Mouse (Mus musculus): ENCODE results near the gene Gab1. TPM values are rescaled to one million over a fixed set of nuclear protein-coding genes. Genes with fewer than 3 reads are reported as not detected.

Gene Gab1
- total RNA-seq, 2 experiments from 2014 or later: 8.2 to 9.9 TPM

DNA sequence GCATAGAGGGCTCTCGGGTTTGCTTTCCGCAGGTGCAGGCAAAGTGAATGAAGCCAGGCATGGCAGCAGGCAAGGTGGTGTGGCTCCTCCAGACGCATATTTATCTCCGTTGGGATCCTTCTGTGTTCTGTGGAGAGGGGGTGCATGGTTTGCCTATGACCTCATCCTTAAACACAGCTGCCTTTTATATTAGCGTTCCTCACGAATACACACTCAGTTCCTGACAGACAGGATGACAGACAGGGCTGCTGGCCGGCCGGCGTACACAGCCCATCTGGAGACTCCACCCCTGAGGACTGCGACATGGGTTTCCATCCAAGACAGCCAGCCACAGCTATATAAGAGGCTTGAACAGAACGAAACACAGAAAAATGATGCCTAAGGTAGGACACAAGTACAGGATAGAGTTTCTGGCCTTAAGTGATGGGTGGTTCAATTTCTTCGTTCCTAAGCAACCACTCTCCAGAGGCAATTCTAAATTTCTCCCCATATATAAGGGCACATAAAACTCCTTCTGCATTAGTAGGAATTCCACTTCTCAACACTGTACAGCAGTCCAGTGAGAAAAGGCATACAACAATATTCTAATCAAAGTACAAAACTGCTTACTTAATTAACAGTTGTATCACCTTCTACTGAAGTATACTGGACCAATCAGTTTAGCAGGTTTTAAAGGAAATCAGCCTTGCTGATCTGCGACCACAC lies 66.1 kb downstream of the Gab1 start:
- no peak for DNase-seq
- intact Hi-C loops (cut with DNase I): no loop called here

DNA sequence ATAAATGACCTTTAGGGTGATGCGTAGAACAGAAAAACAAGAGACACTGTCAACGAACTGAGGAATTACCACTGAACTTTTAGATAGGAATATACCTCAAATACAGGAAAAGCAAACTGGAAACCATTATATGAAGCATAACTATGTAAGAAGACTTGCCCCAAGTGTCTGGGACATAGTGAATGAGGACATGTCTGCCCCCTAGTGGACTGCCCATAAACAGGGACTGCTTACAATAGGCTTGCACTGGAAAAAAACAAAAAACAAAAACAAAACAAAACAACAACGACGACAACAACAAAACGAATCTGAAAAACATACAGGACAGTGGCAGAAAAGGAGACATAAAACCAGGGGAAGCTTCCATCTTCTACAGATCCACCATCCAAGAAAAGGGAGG lies 66.9 kb downstream of the Gab1 start:
- no peak for DNase-seq
- intact Hi-C loops (cut with DNase I): no loop called here

DNA sequence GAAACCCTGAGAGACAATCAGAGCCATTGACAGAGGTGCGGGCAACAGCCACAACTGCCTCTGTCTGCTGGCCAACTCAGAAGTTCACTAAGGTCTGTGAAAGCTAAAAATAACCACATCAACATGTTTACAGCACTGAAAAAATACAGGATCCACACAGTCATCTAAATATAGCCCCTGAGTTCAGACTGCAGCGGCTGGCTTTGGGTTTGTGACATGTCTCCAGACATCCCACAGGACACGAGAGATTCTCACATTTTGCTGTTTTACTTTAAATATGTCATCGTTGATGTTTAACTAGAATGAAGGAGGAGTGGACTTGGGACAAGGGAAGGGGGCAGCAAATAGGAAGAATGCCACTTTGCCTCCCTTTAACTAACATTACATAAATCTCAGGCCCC lies 68.7 kb downstream of the Gab1 start:
- intact Hi-C loops (cut with DNase I): no loop called here
- no peak for DNase-seq

DNA sequence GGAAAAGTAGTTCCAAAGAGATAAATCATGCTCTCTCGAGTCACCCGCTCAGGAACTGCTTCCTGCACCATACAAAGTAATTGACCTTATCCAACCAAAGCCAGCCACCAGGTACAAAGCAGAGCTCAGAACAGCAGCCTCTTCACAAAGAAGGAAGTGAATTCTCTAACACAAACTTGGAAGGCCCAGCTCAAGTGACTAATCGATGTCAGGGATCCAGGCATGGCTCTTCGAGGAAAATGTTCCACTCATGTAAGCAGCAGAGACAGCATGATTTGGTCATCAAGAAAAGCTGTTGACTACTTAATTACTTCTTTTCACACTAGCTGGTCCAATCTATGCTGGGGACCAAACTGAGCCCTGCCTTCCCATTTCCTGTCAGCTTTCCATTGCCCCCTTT lies 69.4 kb downstream of the Gab1 start:
- DNase-seq: no peak
- intact Hi-C loops (cut with DNase I): no loop called here

DNA sequence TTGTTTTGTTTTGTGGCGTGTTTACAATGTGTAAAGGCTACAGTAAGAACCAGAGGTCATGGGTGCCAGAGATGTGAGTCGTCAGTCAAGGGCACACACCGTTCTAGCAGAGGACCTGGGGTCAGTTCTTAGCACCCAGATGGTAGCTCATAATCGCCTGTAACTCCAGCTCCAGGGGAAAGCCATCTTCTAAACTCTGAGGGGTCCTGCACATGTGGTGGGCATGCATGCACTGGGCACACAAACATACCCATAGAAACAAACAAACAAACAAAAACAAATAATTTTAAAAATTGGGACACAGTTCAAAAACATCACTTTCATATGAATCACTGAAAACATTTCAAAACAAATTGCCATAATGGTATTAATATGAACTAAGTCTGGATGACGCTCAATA lies 69.9 kb downstream of the Gab1 start:
- intact Hi-C loops (cut with DNase I): no loop called here
- DNase-seq: no peak

DNA sequence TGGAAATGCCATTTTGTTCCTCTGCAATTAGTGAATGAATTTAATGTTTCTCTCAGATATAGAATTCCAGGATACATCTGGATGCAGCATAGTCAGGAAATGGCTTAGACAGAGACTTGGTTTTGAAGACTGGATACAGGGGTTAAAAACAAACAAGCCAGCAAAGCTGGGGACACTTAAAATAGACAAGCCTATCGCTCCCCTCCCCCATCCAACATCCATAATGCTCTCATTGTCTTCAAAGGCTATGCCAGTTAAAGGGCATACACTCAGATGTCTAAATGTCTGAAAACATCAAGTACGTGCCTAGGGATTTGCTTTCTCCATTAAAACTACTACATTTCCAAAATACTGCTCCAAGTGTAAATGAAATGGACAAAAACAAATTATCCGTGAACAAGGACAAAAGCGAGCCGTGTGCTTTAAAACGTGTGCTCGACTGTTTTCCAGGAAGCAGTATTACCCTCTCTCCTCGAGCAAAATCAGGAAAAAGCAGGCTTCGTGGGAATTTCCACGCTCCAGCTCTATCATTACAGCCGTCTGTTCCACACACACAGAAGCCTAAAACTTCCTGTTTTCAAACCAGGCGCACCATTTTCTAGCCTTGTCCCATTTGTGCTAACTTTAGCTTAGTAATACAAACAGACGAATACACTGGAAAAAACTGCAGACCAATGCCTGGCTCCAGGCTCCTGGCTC lies 72.4 kb downstream of the Gab1 start:
- no peak for DNase-seq
- intact Hi-C loops (cut with DNase I): no loop called here

DNA sequence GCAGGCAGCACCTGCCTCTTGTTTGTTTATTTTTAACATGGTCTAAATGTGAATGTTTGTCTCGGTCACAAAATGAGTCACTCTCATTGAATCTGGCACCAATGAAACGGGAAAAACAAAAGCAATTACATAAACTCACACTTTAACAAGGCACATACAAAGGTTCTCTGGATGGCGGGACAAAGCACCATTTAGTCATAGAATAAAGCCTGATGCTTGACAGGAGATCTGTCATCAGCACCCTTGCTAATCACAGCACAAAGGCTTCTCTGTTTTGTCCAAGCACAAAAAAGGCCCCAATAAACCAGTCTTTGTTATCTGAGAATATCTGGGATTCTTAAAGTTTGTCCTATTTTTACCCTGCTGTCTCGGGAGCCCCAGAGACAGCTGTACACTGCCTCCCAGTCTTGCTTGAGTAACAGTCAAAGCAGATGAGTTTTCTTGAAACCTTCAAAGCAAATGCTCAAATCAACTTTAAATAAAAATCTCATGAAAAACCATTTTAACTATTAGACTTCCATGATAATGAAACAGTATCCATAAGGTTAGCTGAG lies 76.2 kb downstream of the Gab1 start:
- no peak for DNase-seq
- intact Hi-C loops (cut with DNase I): no loop called here

DNA sequence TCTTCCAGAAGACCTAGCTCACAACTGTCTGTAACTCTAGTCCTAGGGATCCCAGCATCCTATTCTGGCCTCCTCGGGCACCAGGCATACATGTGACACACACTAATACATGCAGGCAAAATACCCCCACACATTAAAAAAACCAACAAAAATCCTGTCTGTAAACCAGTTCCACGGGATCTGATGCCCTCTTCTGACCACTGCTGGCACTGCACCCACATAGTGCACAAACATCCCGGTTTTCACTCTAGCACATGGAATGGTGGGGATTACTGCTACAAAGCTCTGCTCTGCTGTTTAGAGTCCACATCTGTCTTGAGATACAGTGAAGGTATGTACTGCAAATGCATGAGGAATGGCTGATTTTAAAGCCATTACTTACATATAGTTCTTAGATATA lies 81.5 kb downstream of the Gab1 start:
- intact Hi-C loops (cut with DNase I): loop anchor here (5.0 kb wide), 1 partner anchor 79 kb away; no protein-coding TSS in a partner anchor
- no peak for DNase-seq

DNA sequence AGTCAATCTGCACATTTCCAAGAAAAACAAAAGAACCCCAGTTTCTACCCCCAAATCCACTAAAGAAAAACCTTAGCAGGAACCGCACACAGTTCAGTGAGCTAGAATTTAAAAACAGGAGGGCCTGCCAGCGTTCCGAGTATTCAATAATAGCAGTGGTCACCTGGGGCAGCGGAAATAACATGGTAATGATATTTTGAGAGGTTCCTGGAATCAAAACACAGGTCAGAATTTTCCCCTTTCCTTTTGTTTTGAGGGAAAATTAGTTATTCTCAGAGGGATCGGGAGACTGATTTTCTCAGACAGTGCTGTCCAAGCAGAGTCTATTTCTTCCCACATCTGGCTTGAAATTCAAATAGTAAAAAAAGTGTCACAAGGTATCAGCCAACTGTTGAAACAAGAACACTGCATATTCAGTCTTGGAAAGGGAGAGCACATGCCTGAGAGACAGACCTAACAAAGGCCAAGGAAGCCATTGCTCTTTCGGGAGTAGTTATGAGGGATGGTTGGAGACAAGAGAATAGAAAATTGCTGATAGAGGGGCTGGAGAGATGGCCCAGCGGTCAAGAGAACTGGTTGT lies 82.0 kb downstream of the Gab1 start:
- no peak for DNase-seq
- intact Hi-C loops (cut with DNase I): loop anchor here (5.0 kb wide), 1 partner anchor 79 kb away; no protein-coding TSS in a partner anchor

DNA sequence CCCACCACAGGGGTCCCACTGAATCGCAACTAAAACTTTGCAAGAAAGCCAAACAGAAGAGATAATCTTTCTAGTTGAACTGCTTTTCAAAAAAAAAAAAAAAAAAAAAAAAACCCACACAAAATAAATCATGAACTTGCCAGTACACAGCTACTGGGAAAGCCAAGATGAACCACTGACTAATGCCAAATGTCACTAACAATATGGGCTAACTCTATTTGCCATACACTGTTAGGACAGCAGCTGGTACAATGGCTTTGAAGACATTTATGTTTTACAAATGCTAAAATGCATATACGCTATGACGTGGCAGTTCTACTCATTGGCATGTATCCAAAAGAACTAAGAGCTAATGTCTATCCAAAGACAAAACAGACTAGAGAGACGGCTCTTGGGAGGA lies 84.2 kb downstream of the Gab1 start:
- intact Hi-C loops (cut with DNase I): loop anchor here (5.0 kb wide), 1 partner anchor 81 kb away; no protein-coding TSS in a partner anchor
- no peak for DNase-seq

DNA sequence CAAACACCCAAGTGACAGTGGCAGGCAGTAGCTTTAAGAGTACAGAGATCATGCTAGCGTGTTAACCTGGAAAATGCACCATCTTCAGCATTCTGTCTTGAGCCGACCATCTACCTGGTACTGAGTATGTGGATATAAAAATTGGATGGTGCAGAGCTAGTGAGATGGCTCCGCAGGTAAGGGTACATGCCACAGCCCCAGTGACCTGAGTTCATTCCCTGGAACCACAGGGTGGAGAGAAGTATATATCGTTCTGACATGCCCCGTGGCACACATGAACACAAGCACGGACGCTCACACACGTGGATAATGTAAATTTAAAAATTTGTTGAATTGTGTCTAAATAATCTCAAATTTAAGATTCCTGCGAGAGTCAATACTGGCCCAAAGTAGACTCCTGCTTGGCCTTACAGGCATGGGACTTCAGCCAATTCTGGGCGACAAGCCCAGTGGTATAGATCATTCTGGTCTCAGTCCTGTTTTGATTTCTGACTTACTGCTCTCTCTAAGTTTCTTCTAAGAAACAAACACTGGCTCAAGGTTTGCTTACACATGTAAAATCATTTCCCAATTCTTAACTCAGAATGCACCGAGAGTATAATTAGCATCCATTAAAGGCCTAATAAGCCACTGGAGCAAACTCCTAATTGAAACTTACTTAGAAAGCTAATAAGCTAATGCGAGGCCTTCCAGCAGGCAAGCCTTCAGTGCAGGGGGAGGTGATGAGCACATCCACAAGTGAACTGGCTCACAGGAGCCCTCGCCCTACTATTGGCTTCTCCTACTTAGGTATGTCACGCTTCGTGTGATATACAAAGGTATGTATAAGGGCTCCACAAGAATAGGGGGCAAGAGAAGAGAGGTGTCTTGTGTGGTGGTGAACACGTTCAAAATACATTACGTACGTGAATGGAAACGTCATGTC lies 85.5 kb downstream of the Gab1 start:
- intact Hi-C loops (cut with DNase I): loop anchor here (5.0 kb wide), 1 partner anchor 82 kb away; no protein-coding TSS in a partner anchor
- no peak for DNase-seq

DNA sequence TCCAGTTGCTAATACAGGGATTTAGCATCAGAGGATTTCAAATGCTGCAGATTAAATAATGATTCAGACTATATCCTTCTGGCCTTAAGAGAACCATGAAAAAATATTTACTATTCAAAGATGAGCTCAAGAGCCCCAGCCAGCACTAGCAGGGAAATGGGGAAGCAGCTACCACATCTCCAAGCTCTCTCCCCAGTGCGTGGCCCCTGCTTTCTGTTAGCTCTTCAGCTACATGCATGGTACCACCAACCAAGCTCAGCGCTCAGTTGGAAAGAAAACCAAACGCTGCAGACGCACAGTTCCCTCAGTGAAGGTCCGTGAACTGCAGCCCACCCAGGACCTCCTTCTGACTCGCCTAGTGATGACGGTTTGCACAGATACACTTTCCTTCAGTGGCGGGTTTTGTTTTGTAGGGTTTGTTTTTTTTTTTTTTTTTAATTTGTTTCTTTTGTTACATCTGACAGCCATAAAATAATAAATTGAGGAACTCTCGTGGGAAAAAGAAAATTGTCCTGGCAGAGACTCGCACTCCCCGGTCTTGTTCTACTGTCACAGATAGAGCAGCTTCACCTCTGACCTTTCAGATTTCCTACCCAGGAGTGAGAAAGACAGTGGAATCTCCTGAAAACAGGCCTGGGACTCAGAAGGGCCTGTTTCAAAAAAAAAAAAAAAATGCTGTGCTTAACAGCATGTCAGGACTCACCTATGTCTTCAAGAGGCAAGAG lies 86.4 kb downstream of the Gab1 start:
- intact Hi-C loops (cut with DNase I): no loop called here
- DNase-seq: no peak

DNA sequence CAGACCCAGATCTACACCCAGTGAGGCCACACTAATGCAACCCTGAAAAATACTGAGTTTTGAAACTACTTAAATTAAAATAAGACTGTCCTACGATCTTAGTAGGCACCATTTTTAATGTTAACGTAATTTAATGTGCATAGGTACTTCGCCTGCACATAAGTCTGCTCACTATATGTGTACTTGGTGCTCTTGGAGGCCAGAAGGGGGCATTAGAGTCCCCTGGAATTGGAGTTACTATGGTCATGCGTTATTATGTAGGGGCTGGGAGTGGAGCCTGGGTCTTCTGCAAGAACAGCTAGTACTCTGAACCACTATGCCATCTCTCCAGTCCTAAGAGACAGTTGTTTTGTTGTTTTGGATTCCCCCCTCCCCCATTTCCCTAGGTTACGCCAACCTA lies 88.1 kb downstream of the Gab1 start:
- intact Hi-C loops (cut with DNase I): no loop called here
- DNase-seq: no peak

DNA sequence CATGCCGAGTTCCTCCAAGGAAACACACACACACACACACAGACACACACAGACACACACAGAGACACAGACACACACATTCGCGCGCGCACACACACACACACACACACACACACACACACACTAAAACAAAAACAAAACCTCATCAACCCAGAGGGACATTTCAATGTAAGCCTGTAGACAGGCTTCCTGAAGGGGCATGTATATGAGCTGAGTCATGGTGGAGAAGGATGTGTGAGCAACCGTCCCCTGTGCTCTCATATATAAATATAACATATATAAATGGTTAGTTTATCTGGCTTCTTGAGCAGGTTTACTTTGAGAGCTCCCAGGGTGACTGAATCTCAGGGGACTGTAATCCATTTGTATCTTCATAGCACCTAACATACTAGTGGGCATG lies 91.0 kb downstream of the Gab1 start:
- no peak for DNase-seq
- intact Hi-C loops (cut with DNase I): no loop called here

DNA sequence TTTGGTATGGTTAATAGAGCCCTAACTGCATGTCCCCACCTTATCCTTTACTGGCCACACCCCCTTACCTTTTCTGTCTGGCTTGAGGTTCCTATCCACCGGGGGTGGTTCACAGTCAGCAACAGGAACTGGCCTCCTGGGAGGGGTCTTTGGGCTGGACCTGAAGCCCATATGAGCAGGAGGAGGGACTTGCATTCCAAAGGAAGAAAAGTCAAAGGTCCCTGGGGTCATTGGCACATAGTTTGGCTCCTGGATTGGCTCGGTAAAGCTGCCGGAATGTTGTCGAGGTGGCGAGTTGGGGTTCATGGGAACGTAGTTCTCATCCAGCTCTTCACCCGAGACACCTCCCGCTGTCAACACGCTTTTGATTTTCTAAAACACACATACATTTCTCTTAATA lies 95.8 kb downstream of the Gab1 start:
- intact Hi-C loops (cut with DNase I): no loop called here
- no peak for DNase-seq

DNA sequence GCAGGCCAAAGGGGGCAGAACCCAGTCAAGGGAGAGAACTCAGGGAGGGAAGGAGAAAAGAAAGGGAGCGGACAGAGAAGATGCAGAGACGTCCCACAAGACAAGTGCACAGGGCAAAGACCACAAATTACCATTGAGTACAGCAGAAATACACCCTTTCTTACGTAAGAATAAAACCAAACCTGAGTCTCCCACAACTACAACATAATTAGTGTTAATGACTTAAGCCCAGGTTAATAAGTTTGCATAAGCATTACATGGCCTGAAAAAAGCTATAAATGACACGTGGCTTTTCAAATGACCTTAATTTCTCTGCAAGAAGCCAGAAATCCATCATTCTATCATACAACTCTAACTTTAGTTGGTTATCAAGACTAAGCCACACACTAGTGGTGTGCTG lies 97.0 kb downstream of the Gab1 start:
- intact Hi-C loops (cut with DNase I): no loop called here
- DNase-seq: no peak

DNA sequence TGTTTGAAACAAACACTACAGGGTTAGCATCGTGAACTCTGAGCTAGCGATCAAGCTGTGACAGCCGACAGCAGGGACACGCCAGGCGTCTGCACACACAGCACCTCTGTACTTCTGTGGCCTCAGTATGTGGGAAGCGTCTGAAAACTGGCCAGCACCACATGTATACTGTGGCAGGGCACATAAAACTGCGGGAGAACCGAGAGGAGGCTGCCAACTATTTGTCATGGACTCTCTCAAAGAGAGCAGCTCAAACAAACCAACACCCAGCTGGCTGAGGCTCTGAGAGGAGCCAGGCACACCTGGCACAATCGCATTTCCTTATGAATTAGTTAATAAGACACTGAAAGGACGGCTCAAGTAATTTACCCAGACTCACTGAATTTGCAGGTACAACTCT lies 99.0 kb downstream of the Gab1 start:
- intact Hi-C loops (cut with DNase I): no loop called here
- DNase-seq: no peak

DNA sequence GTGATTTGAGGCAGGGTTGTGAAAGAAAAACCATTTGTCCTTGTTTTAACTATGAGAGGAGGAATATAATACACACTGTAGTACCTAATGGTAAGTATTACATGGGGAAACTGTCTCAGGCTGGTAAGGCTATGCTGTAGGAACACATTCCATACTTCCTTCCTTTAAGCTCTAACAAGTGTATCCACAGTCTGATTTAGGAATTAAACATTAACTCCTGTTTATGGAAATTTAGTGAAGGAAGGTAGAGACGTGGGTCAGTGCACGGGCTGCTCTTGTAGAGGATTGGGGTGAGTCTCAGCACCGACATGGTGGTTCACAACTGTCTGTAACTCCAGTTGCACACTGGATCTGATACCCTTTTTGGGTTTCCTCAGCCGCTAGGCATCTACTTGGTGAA lies 100.0 kb downstream of the Gab1 start:
- DNase-seq: no peak
- intact Hi-C loops (cut with DNase I): no loop called here

DNA sequence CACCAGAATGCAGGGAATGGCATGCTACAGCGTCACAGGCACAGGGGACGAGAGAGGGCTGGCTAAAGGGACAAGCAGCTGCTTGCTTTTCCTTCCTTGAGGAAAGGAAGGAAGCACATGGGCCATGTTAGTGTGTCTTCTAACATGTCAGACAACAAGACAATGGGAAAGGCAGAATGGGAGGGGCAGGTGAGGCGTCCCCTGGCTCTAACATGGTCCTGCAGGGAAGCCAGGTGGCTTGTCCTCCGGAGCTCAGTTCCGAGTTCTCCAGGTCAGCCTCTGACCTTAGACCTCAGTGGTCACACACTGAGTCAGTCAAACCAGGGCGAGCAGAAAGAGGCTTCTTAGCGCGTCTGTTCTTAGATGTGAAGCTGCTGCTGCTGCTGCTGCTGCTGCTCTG lies 103.9 kb downstream of the Gab1 start:
- intact Hi-C loops (cut with DNase I): no loop called here
- no peak for DNase-seq
